Mouse (Mus musculus): ENCODE data around the gene Tenm4. TPM values are rescaled to one million over a fixed set of nuclear protein-coding genes. Genes with fewer than 3 reads are reported as not detected.

The Tenm4 gene
- total and polyA plus RNA-seq, 2 experiments from 2014 or later = 1.4 to 5.9 TPM

DNA sequence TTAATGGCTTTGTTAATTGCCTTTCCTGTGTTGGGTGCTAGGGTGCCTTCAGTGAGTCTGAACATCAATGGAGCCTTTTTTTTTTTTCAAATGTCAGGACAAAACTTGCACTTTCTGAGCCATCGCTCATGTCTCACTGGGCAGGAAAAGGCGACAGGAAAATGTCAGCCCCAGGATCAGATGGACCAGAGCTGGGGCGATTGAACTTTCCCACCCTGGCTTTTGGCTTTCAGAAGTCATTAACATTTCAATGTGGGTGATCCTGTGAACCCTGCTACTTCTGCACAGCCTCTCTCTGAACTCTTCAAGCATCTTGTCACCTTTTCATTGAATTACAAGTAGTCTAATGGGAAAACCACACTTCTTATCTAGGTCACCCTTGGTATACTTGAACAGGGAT, 551.8 kb downstream of the Tenm4 start:
- no peak overlapping the region for H3K4me2 ChIP-seq (ENCODE audit: low read depth, low read length)
- WGBS = 43% methylated on average over 3 of the region's 3 CpGs
- DNase-seq (ENCODE audit: low spot score) (no peak), ATAC-seq (ENCODE audit: insufficient read depth, low read depth) (no peak)
- no peaks in the 10 kb centered on the region for H3K9me3 ChIP-seq (replicated peaks; ENCODE audit: control insufficient read depth, low read length)
- H3K36me3 ChIP-seq (replicated peaks; ENCODE audit: control insufficient read depth, insufficient read depth, low read length) = no peaks in the 10 kb centered on the region
- TF ChIP-seq EP300 (IDR thresholded peaks at IDR 0.05; ENCODE audit: low read depth) = no peak
- no peak for TF ChIP-seq CTCF (IDR thresholded peaks at IDR 0.05; ENCODE audit: low read depth)
- no peaks in the 10 kb centered on the region for H3K4me1 ChIP-seq (ENCODE audit: control insufficient read depth, insufficient read depth)
- no peak overlapping the region for H3K4me3 ChIP-seq (ENCODE audit: low read depth, low read length)
- H3K27ac ChIP-seq (ENCODE audit: low read depth) = no peak overlapping the region
- H3K9ac ChIP-seq (replicated peaks; ENCODE audit: low read depth, low read length) = no peak overlapping the region
- H3K27me3 ChIP-seq (ENCODE audit: control insufficient read depth, insufficient read depth, low read length) = 0 out of 2 replicates have a peak, but pooled peaks cover 5% of the 10 kb centered on the region

DNA sequence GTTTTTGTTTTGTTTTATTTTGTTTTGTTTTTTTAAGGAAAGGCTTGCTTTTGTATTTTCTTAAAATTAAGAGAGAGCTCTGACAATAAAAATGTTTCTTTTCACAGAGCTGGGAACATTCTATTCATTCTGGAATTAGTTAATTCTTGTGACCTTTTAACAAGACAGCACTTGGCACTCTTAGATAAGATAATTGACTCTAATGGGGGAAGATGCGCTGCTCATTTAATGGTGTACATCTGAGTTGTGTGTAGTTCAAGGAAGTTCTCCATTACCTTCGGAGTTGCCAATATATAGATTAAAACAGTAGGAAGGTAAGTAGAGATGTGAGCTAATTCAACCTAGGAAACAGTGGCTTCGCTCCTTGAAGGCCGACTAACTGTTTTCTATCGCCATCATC, 554.6 kb downstream of the Tenm4 start:
- no peaks in the 10 kb centered on the region for H3K27me3 ChIP-seq (ENCODE audit: control insufficient read depth, insufficient read depth, low read length)
- no peak for DNase-seq (ENCODE audit: low spot score)
- no peak overlapping the region for H3K4me2 ChIP-seq (ENCODE audit: low read depth, low read length)
- H3K9me3 ChIP-seq (replicated peaks; ENCODE audit: control insufficient read depth, low read length) = no peaks in the 10 kb centered on the region
- H3K36me3 ChIP-seq (replicated peaks; ENCODE audit: control insufficient read depth, insufficient read depth, low read length) = no peaks in the 10 kb centered on the region
- no peak overlapping the region for H3K9ac ChIP-seq (replicated peaks; ENCODE audit: low read depth, low read length)
- no peaks in the 10 kb centered on the region for H3K4me1 ChIP-seq (ENCODE audit: control insufficient read depth, insufficient read depth)
- 86% methylated on average over 5 of the region's 5 CpGs for WGBS
- H3K4me3 ChIP-seq (ENCODE audit: low read depth, low read length) = no peak overlapping the region
- TF ChIP-seq EP300 (IDR thresholded peaks at IDR 0.05; ENCODE audit: low read depth) (no peak), CTCF (IDR thresholded peaks at IDR 0.05; ENCODE audit: low read depth) (no peak)
- no peak for ATAC-seq (ENCODE audit: insufficient read depth, low read depth)
- no peak overlapping the region for H3K27ac ChIP-seq (ENCODE audit: low read depth)

DNA sequence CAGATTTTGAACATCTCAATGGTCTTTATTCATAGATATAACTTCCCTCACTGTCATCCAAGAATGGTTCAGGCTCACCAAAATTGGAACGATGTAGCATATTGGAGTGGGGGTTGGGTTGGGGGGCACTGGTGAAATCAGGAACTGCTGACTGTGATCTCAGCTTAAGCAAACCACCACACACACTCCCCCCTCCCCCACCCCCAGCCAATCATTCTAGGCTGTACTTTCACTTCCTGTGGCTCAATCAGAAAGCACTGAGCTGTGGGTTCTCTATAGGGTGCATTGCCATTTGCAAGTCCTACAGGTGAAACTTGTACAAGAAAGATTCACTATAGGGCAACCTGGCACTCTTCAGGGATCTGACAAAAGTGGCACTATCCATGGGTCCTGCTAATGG, 559.3 kb downstream of the Tenm4 start:
- ATAC-seq (ENCODE audit: insufficient read depth, low read depth) (no peak), DNase-seq (ENCODE audit: low spot score) (no peak)
- Histone ChIP-seq H3K27me3 (ENCODE audit: control insufficient read depth, insufficient read depth, low read length) (no peaks in the 10 kb centered on the region), H3K4me2 (ENCODE audit: low read depth, low read length) (no peak overlapping the region), H3K27ac (ENCODE audit: low read depth) (no peak overlapping the region), H3K4me3 (ENCODE audit: low read depth, low read length) (no peak overlapping the region), H3K9ac (replicated peaks; ENCODE audit: low read depth, low read length) (no peak overlapping the region), H3K36me3 (replicated peaks; ENCODE audit: control insufficient read depth, insufficient read depth, low read length) (no peaks in the 10 kb centered on the region), H3K9me3 (replicated peaks; ENCODE audit: control insufficient read depth, low read length) (no peaks in the 10 kb centered on the region), H3K4me1 (ENCODE audit: control insufficient read depth, insufficient read depth) (no peaks in the 10 kb centered on the region)
- 80% methylated on average over 1 of the region's 1 CpGs for WGBS
- TF ChIP-seq EP300 (IDR thresholded peaks at IDR 0.05; ENCODE audit: low read depth) (no peak), CTCF (IDR thresholded peaks at IDR 0.05; ENCODE audit: low read depth) (no peak)

DNA sequence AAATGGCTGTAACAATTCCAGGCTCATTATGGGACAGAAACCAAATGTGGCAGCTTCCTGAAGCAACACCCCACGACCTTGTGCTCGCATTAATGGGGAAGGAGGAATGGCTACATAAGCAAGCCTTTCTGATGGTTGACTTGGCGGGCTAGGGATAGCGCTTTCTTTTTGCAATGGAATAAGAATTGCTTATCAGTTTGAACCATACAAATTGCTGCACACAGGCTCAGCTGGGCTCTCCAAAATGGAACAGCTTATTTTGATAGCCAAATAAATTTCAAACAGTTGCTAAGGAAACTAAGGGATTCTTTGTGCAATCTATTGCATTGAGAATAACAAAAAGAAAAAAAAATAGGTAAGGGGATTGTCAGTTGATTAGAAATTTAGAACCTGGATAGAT, 560.9 kb downstream of the Tenm4 start:
- TF ChIP-seq CTCF (IDR thresholded peaks at IDR 0.05; ENCODE audit: low read depth) = no peak
- TF ChIP-seq EP300 (IDR thresholded peaks at IDR 0.05; ENCODE audit: low read depth) = no peak
- Histone ChIP-seq H3K4me1 (ENCODE audit: control insufficient read depth, insufficient read depth) (no peaks in the 10 kb centered on the region), H3K4me3 (ENCODE audit: low read depth, low read length) (no peak overlapping the region), H3K9ac (replicated peaks; ENCODE audit: low read depth, low read length) (no peak overlapping the region), H3K9me3 (replicated peaks; ENCODE audit: control insufficient read depth, low read length) (no peaks in the 10 kb centered on the region), H3K27ac (ENCODE audit: low read depth) (no peak overlapping the region), H3K27me3 (ENCODE audit: control insufficient read depth, insufficient read depth, low read length) (no peaks in the 10 kb centered on the region), H3K4me2 (ENCODE audit: low read depth, low read length) (no peak overlapping the region), H3K36me3 (replicated peaks; ENCODE audit: control insufficient read depth, insufficient read depth, low read length) (no peaks in the 10 kb centered on the region)
- DNase-seq (ENCODE audit: low spot score) (no peak), ATAC-seq (ENCODE audit: insufficient read depth, low read depth) (no peak)
- WGBS = 88% methylated on average over 4 of the region's 4 CpGs

DNA sequence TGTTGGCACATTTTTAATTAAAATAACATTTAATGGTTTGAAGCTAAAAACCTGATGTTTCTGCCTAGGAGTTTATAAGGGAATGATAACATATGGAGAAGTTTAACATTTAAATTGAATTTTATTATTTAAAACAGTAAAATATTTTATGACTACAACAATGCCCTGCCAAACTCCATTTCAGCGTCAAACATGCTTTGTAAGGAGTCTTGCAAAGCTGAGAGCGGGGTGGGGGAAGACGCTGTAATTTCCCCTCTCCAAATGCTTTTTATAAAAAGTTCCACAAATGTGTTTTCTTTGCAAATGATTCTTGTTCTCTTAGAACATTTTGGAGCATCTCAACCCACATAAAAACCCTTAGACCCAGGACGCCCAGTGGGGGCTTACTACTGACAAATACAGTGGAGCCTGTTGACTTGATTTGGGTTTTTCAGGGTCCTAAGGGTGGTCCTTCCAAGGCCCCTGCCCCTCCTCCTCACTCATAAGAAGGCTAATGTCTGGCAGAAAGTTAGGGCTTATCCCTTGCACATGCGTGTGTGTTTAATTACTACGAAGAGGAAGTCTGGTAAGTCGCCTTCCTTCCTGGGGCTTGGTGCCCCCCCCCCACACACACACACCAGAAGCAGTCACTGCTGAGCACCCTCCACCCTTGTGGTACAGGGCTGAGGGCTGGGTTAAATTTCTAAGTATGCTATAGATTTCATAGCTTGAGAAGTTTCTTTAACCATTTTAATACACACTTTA, 563.4 kb downstream of the Tenm4 start:
- Histone ChIP-seq H3K9ac (replicated peaks; ENCODE audit: low read depth, low read length) (no peak overlapping the region), H3K9me3 (replicated peaks; ENCODE audit: control insufficient read depth, low read length) (no peaks in the 10 kb centered on the region), H3K27me3 (ENCODE audit: control insufficient read depth, insufficient read depth, low read length) (no peaks in the 10 kb centered on the region), H3K27ac (ENCODE audit: low read depth) (no peak overlapping the region), H3K4me2 (ENCODE audit: low read depth, low read length) (no peak overlapping the region), H3K4me1 (ENCODE audit: control insufficient read depth, insufficient read depth) (no peaks in the 10 kb centered on the region), H3K36me3 (replicated peaks; ENCODE audit: control insufficient read depth, insufficient read depth, low read length) (no peaks in the 10 kb centered on the region), H3K4me3 (ENCODE audit: low read depth, low read length) (no peak overlapping the region)
- WGBS = 71% methylated on average over 7 of the region's 7 CpGs
- ATAC-seq (ENCODE audit: insufficient read depth, low read depth) = no peak
- no peak for TF ChIP-seq CTCF (IDR thresholded peaks at IDR 0.05; ENCODE audit: low read depth)
- no peak for TF ChIP-seq EP300 (IDR thresholded peaks at IDR 0.05; ENCODE audit: low read depth)
- DNase-seq (ENCODE audit: low spot score) = no peak

DNA sequence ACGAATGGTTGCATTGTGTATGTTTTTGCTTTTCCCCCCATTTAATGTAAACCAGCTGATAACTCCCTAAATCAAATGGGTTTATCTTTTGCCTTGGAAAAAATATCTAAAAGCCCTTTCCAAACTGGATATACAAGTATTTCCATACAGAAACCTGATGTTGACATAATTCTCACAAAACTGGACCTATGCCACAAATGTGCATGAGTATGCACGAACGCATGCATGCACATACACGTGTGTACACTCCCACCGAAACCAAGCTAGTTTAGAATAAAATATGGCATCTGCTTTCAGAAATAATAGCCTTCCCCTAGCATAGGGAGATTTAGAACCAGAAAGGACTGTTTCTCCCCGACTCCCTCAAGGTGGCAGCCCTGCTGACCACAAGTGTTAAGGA, 569.6 kb downstream of the Tenm4 start:
- TF ChIP-seq CTCF (IDR thresholded peaks at IDR 0.05; ENCODE audit: low read depth) = no peak
- no peak for TF ChIP-seq EP300 (IDR thresholded peaks at IDR 0.05; ENCODE audit: low read depth)
- Histone ChIP-seq H3K9me3 (replicated peaks; ENCODE audit: control insufficient read depth, low read length) (no peaks in the 10 kb centered on the region), H3K27me3 (ENCODE audit: control insufficient read depth, insufficient read depth, low read length) (0 out of 2 replicates have a peak, but pooled peaks cover 4% of the 10 kb centered on the region), H3K4me2 (ENCODE audit: low read depth, low read length) (no peak overlapping the region), H3K4me3 (ENCODE audit: low read depth, low read length) (no peak overlapping the region), H3K36me3 (replicated peaks; ENCODE audit: control insufficient read depth, insufficient read depth, low read length) (no peaks in the 10 kb centered on the region), H3K9ac (replicated peaks; ENCODE audit: low read depth, low read length) (no peak overlapping the region), H3K27ac (ENCODE audit: low read depth) (no peak overlapping the region), H3K4me1 (ENCODE audit: control insufficient read depth, insufficient read depth) (0 out of 2 replicates have a peak, but pooled peaks cover 5% of the 10 kb centered on the region)
- WGBS = 88% methylated on average over 6 of the region's 6 CpGs
- DNase-seq (ENCODE audit: low spot score) (no peak), ATAC-seq (ENCODE audit: insufficient read depth, low read depth) (no peak)

Measured in heart, postnatal 0 days (tissue).